Mouse (Mus musculus) testis, adult 2 months (tissue): ENCODE measurements around the gene Rps6ka1.

Experiments used
- CTCF ChIP-seq: fragments of 200-500 bp; IDR thresholded peaks from 2 replicates; pipeline ENCODE4 v1.5.1; 2012; ENCODE audit warnings: low read depth, mild to moderate bottlenecking, inconsistent platforms, low read length, moderate library complexity; ENCODE audit not compliant: control insufficient read depth, insufficient read depth, insufficient replicate concordance
- POLR2A ChIP-seq: fragments of 200-500 bp; IDR thresholded peaks from 2 replicates; pipeline ENCODE4 v1.6.1; 2012; ENCODE audit warnings: low read depth, mild to moderate bottlenecking, inconsistent platforms, low read length, moderate library complexity; ENCODE audit not compliant: control insufficient read depth

DNA sequence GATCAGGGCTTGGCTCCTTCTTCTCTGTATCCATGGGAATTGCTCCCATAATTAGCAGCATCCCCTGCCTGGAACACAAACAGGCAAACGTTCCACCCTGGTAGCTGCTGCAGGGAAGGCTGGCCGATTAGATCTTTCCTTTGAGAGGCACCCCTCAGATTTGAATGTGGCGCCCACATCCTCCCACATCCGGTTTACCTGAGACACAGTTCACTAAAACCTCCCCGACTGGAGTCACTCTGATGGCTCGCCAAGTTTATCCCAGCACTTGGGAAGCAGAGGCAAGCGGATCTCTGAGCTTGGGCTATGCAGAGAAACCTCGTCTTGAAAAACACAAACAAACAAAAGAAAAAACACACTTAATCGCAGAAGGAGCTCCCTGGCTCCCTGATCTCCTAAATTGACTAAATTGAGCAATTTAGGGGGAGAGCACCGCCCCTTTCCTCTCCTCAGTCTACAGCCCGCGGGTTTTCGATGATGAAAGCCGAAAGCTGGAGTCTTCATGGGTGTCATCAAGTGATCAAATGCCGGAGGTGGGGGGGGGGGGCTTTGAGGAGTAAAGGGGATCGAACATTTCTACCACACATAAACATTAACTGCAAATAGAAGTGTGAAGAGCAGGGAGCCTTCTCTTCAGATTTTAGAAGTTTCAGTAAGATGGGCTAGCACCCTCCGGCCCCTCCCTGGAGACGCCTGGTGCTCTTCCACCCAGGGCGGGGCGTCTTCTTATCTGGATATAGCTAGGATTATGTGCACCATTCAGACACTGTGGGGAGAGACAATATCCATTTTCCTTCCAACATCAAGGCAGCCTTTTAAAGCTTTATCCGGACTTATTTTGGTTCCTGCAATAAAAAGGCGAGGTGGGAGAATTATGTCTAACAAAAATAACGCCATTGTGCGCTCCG, 59.5 kb downstream of the Rps6ka1 start:
- no peak for TF ChIP-seq CTCF
- no peak for TF ChIP-seq POLR2A
